Mouse (Mus musculus): Measurements from ENCODE around the gene Ddc. TPM values are rescaled to one million over a fixed set of nuclear protein-coding genes. Genes with fewer than 3 reads are reported as not detected.

The Ddc gene
- polyA plus RNA-seq, 1 experiment from 2014 or later: 6.0 TPM

DNA sequence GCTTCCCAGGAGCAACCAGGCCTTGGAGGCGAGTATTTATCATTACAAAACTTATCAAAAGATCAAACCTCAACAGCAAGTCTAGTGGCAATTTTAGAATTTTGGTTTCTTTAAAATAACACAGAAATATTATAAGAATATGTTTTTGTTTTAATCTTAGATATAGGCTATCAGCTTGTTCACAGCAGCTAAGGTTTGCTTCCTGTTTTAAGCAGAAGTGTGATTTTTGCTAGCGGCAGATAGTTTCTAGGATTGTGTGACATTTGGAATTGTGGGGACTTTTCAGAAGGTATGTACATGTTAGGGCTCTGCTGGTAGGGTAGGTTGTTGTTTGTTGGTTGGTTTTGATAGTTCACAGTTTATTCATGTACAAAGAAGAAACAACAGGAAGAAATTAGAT, 2.5 kb downstream of the Ddc start:
- DNase-seq (ENCODE audit: extremely low spot score, low spot score): no peak
- Histone ChIP-seq H3K36me3 (replicated peaks) (no peaks in the 10 kb centered on the region), H3K9me3 (no peaks in the 10 kb centered on the region), H3K4me1 (peaks cover under 1% of the 10 kb centered on the region), H3K27ac (no peak overlapping the region), H3K4me3 (no peak overlapping the region), H3K27me3 (ENCODE audit: poor library complexity, severe bottlenecking) (no peaks in the 10 kb centered on the region)
- whole genome bisulfite sequencing: 92% methylated on average over 2 of the region's 2 CpGs

- DNase-seq (ENCODE audit: extremely low spot score, low spot score): no peak
- Histone ChIP-seq H3K4me1 (peaks cover 16% of the 10 kb centered on the region), H3K36me3 (replicated peaks) (no peaks in the 10 kb centered on the region), H3K27me3 (ENCODE audit: poor library complexity, severe bottlenecking) (peaks cover 7% of the 10 kb centered on the region), H3K27ac (no peak overlapping the region), H3K9me3 (no peaks in the 10 kb centered on the region), H3K4me3 (no peak overlapping the region)
- WGBS: 85% methylated on average over 1 of the region's 1 CpGs
Measured at GRCm38 (mm10) chr11:11893769-11894168, 4.2 kb downstream of the Ddc start.

DNA sequence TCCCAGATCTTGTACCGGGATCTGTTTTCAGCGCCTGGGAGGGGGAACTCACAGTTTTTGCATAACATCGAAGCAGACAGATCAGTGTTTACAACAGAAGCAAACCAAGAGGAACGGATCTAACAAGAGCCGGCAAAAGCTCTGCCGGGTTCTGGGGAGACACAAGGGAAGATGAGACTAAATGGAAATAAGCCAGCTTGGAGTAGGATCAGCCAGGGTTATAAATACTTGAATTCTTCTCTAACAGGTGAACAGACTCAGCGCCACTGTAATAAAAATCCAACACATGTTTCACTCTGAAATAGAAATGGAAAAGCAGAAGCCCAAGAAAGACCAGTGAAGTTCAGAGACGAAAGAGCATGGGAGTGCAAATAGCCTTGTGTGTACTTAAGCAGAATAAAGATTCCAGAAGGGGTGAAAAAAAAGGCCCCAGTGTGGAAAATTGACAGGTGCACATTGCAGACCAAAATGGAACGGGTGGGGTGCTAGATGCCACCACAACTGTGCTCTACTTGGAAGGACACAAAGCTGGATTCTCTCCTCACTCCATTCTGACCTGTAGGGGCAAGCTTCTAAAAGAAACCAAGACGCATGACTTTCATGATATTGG, 4.8 kb downstream of the Ddc start:
- no peak overlapping the region for H3K4me3 ChIP-seq
- peaks cover 12% of the 10 kb centered on the region for H3K27me3 ChIP-seq (ENCODE audit: poor library complexity, severe bottlenecking)
- H3K9me3 ChIP-seq: no peaks in the 10 kb centered on the region
- no peak for DNase-seq (ENCODE audit: extremely low spot score, low spot score)
- H3K27ac ChIP-seq: no peak overlapping the region
- H3K4me1 ChIP-seq: peaks cover 20% of the 10 kb centered on the region
- 64% methylated on average over 10 of the region's 10 CpGs for WGBS
- H3K36me3 ChIP-seq (replicated peaks): no peaks in the 10 kb centered on the region

- Histone ChIP-seq H3K9me3 (no peaks in the 10 kb centered on the region), H3K4me3 (no peak overlapping the region), H3K4me1 (peaks cover 27% of the 10 kb centered on the region), H3K27me3 (ENCODE audit: poor library complexity, severe bottlenecking) (peaks cover 12% of the 10 kb centered on the region), H3K36me3 (replicated peaks) (no peaks in the 10 kb centered on the region), H3K27ac (no peak overlapping the region)
- DNase-seq (ENCODE audit: extremely low spot score, low spot score): no peak
Measured at GRCm38 (mm10) chr11:11891832-11892231, 6.1 kb downstream of the Ddc start.

- H3K4me1 ChIP-seq: peaks cover 43% of the 10 kb centered on the region
- H3K9me3 ChIP-seq: no peaks in the 10 kb centered on the region
- WGBS: 65% methylated on average over 10 of the region's 10 CpGs
- peaks cover 12% of the 10 kb centered on the region for H3K27me3 ChIP-seq (ENCODE audit: poor library complexity, severe bottlenecking)
- no peak overlapping the region for H3K4me3 ChIP-seq
- no peak for DNase-seq (ENCODE audit: extremely low spot score, low spot score)
- no peaks in the 10 kb centered on the region for H3K36me3 ChIP-seq (replicated peaks)
- peak overlapping the region; percentile 73 for H3K27ac ChIP-seq
Measured at GRCm38 (mm10) chr11:11890139-11890741, 7.7 kb downstream of the Ddc start.

DNA sequence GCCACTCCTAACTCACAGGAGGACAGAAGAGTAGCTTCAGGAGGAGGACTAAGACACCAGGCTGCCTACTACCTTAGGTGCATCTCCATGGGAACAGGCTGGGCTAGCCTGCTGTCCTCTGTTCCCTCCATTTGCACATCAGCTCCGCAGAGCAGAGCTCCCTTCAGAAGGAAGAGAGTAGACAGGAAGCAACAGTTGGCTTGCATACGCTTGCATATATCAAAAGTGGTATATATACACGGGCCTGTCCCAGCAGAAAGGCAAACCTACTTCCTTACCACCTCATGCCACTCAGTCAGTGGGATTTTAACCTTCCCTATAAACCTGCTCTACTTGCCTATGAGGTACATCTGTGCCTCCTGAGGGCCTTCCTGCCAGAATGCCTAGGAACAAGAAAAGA, 9.2 kb downstream of the Ddc start:
- Histone ChIP-seq H3K27ac (peak overlapping the region; percentile 16; the same call in 1 of the 2 replicates), H3K9me3 (no peaks in the 10 kb centered on the region), H3K27me3 (ENCODE audit: poor library complexity, severe bottlenecking) (peaks cover 12% of the 10 kb centered on the region), H3K4me3 (no peak overlapping the region), H3K4me1 (peaks cover 56% of the 10 kb centered on the region), H3K36me3 (replicated peaks) (no peaks in the 10 kb centered on the region)
- WGBS: 90% methylated on average over 3 of the region's 3 CpGs
- no peak for DNase-seq (ENCODE audit: extremely low spot score, low spot score)

- no peak for DNase-seq (ENCODE audit: extremely low spot score, low spot score)
- Histone ChIP-seq H3K36me3 (replicated peaks) (no peaks in the 10 kb centered on the region), H3K4me3 (no peak overlapping the region), H3K27ac (no peak overlapping the region), H3K9me3 (no peaks in the 10 kb centered on the region), H3K4me1 (peaks cover 56% of the 10 kb centered on the region), H3K27me3 (ENCODE audit: poor library complexity, severe bottlenecking) (peaks cover 12% of the 10 kb centered on the region)
- WGBS: 83% methylated on average over 3 of the region's 3 CpGs
Measured at GRCm38 (mm10) chr11:11888051-11888450, 9.9 kb downstream of the Ddc start.

- peak overlapping the region; percentile 77 for H3K27ac ChIP-seq
- peaks cover 18% of the 10 kb centered on the region for H3K27me3 ChIP-seq (ENCODE audit: poor library complexity, severe bottlenecking)
- 61% methylated on average over 4 of the region's 4 CpGs for WGBS
- H3K4me1 ChIP-seq: peaks cover 66% of the 10 kb centered on the region
- no peaks in the 10 kb centered on the region for H3K36me3 ChIP-seq (replicated peaks)
- H3K9me3 ChIP-seq: no peaks in the 10 kb centered on the region
- H3K4me3 ChIP-seq: no peak overlapping the region
- DNase-seq (ENCODE audit: extremely low spot score, low spot score): no peak
Measured at GRCm38 (mm10) chr11:11886403-11886998, 11.4 kb downstream of the Ddc start.

DNA sequence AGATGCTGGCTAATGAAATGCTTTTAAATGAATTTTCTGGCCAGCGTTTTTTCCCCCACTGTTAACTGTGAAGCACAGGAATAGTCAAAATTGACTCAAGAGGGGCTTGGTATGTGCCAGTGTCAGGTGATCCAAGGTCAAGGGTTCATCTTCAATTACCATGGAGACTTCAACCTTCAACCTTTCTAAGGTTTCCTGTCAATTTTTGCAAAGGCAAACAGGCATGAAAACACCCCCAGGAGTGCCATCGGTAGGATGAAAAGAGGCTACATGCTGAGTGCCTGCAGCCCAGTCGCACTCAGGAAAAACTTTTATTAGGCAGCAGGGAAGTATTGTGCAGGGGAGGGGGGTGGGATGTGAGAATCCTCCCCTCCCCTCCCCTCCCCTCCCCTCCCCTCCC, 12.0 kb downstream of the Ddc start:
- no peak overlapping the region; the same call in 1 of the 2 replicates for H3K27ac ChIP-seq
- no peak for DNase-seq (ENCODE audit: extremely low spot score, low spot score)
- H3K4me1 ChIP-seq: peaks cover 72% of the 10 kb centered on the region
- WGBS: 8% methylated on average over 3 of the region's 3 CpGs
- H3K9me3 ChIP-seq: no peaks in the 10 kb centered on the region
- no peaks in the 10 kb centered on the region for H3K36me3 ChIP-seq (replicated peaks)
- H3K4me3 ChIP-seq: no peak overlapping the region
- H3K27me3 ChIP-seq (ENCODE audit: poor library complexity, severe bottlenecking): peaks cover 18% of the 10 kb centered on the region

DNA sequence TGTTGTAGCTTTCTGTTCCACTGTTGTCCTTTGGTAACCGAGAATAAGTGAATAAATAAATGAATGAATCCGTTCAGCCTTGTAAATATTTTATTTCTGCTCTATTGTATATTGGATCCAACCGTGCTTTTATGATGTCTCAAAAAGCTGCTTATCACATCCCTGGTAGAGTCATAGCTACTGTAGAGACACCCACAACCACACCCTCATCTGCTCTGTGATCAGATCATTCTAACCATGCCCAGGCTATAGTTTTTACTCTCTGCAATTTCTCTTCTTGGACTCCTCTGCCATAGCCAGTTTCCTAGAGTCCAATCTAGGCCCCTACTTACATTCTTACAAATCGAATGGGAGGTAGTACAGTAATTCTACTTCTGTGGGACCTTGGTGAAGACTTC, 12.7 kb downstream of the Ddc start:
- WGBS: 85% methylated on average over 4 of the region's 4 CpGs
- peaks cover 76% of the 10 kb centered on the region for H3K4me1 ChIP-seq
- peak overlapping the region; percentile 68 for H3K27ac ChIP-seq

GRCm38 (mm10) chr11:11884533-11885245, 13.3 kb downstream of the Ddc start:
- peak overlapping the region; percentile 68 for H3K27ac ChIP-seq
- 68% methylated on average over 11 of the region's 11 CpGs for WGBS
- no peak for DNase-seq (ENCODE audit: extremely low spot score, low spot score)
- H3K9me3 ChIP-seq: no peaks in the 10 kb centered on the region
- H3K4me1 ChIP-seq: peaks cover 76% of the 10 kb centered on the region
- peaks cover 21% of the 10 kb centered on the region for H3K27me3 ChIP-seq (ENCODE audit: poor library complexity, severe bottlenecking)
- no peaks in the 10 kb centered on the region for H3K36me3 ChIP-seq (replicated peaks)
- H3K4me3 ChIP-seq: no peak overlapping the region

More for the DNA sequence above, 12.7 kb downstream of the Ddc start:
- Histone ChIP-seq H3K36me3 (replicated peaks) (no peaks in the 10 kb centered on the region), H3K4me3 (no peak overlapping the region), H3K27me3 (ENCODE audit: poor library complexity, severe bottlenecking) (peaks cover 20% of the 10 kb centered on the region), H3K9me3 (no peaks in the 10 kb centered on the region)
- DNase-seq (ENCODE audit: extremely low spot score, low spot score): no peak

DNA sequence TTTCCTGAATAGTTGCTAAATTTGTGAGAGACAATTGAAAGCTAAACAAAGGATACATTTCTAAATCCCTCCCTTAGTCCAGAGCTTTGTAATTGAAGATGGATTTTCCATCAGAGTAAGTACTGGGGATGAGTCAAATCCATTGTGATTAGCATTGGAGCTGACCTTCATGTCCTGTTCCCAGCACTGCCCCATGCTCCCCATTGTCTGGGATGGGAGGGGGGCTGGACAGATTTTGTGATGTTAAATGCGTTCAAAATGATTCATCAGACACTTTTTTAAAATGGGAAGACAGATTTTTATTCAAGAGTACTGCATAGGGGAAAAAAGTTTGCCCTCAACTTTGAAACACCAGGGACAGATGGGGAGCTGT, 16.2 kb downstream of the Ddc start:
- H3K4me1 ChIP-seq: peaks cover 84% of the 10 kb centered on the region
- no peak for DNase-seq (ENCODE audit: extremely low spot score, low spot score)
- H3K9me3 ChIP-seq: no peaks in the 10 kb centered on the region
- H3K27ac ChIP-seq: peak overlapping the region; percentile 69
- no peaks in the 10 kb centered on the region for H3K36me3 ChIP-seq (replicated peaks)
- 40% methylated on average over 1 of the region's 1 CpGs for WGBS
- no peak overlapping the region for H3K4me3 ChIP-seq
- peaks cover 18% of the 10 kb centered on the region for H3K27me3 ChIP-seq (ENCODE audit: poor library complexity, severe bottlenecking)
